Comparison of ENCODE assay signal across 8 mouse cellular contexts in genomic region chr11:3370928-3371598, GRCm38 (mm10). TPM values are rescaled to one million over a fixed set of nuclear protein-coding genes. Genes with fewer than 3 reads are reported as not detected.
DNase-seq lines count a peak whose midpoint lies in the region; ATAC-seq lines count a peak whose summit lies in the region.

No protein-coding gene starts in this region.

- H3K27me3 ChIP-seq in heart, embryonic 14.5 days (ENCODE audit: control insufficient read depth, insufficient read depth, low read length): no peaks in the 10 kb centered on the region
- H3K27me3 ChIP-seq in liver, embryonic 12.5 days (replicated peaks): no peaks in the 10 kb centered on the region
- H3K27me3 ChIP-seq in stomach, embryonic 15.5 days (replicated peaks): no peaks in the 10 kb centered on the region

- WGBS in heart, embryonic 14.5 days: 2% methylated on average over 27 of the region's 27 CpGs
- WGBS in liver, embryonic 12.5 days (ENCODE audit: insufficient replicate concordance): 15% methylated on average over 27 of the region's 27 CpGs
- 4% methylated on average over 27 of the region's 27 CpGs for WGBS in stomach, embryonic 15.5 days

- peak overlapping the region; percentile 46 to 84 for H3K27ac ChIP-seq in heart, embryonic 14.5 days (replicated peaks in 1 of 2; ENCODE audit: control insufficient read depth in 1 of 2, insufficient read depth in 1 of 2, low read depth in 2 of 2, low read length in 2 of 2)
- 0 out of 2 replicates have a peak overlapping the region, but pooled peaks have one; percentile 31 for H3K27ac ChIP-seq in liver, embryonic 12.5 days
- peak overlapping the region; percentile 60 for H3K27ac ChIP-seq in stomach, embryonic 15.5 days

- ATAC-seq in heart, embryonic 14.5 days (ENCODE audit: insufficient number of reproducible peaks, insufficient read depth, low FRiP score, low read depth): peak; percentile 90
- ATAC-seq in liver, embryonic 12.5 days: peak; percentile 84
- peak; percentile 87 for ATAC-seq in stomach, embryonic 15.5 days (ENCODE audit: insufficient read depth, low FRiP score, low read depth)

- peak overlapping the region; percentile 73 for H3K9ac ChIP-seq in heart, embryonic 14.5 days (ENCODE audit: low read length)
- peak overlapping the region; percentile 63 for H3K9ac ChIP-seq in liver, embryonic 12.5 days
- H3K9ac ChIP-seq in stomach, embryonic 15.5 days: peak overlapping the region; percentile 61; the same call in 1 of the 2 replicates

- peak overlapping the region; percentile 70 for H3K4me2 ChIP-seq in heart, embryonic 14.5 days (ENCODE audit: low read length)
- peak overlapping the region; percentile 77 for H3K4me2 ChIP-seq in liver, embryonic 12.5 days
- H3K4me2 ChIP-seq in stomach, embryonic 15.5 days: peak overlapping the region; percentile 90

- peaks cover 42 to 64% of the 10 kb centered on the region in 2 experiments for H3K4me1 ChIP-seq in heart, embryonic 14.5 days (ENCODE audit: control insufficient read depth in 2 of 2, insufficient read depth in 2 of 2, low read length in 2 of 2)
- peaks cover 35% of the 10 kb centered on the region for H3K4me1 ChIP-seq in liver, embryonic 12.5 days
- peaks cover 41% of the 10 kb centered on the region for H3K4me1 ChIP-seq in stomach, embryonic 15.5 days

- H3K9me3 ChIP-seq in heart, embryonic 14.5 days (ENCODE audit: control insufficient read depth, low read length): no peaks in the 10 kb centered on the region
- H3K9me3 ChIP-seq in liver, embryonic 12.5 days (replicated peaks): no peaks in the 10 kb centered on the region
- no peaks in the 10 kb centered on the region for H3K9me3 ChIP-seq in stomach, embryonic 15.5 days

- H3K4me3 ChIP-seq in heart, embryonic 14.5 days (ENCODE audit: control insufficient read depth in 1 of 2, insufficient read depth in 1 of 2, low read depth in 1 of 2, low read length in 2 of 2): peak overlapping the region; percentile 47 to 59
- H3K4me3 ChIP-seq in liver, embryonic 12.5 days: peak overlapping the region; percentile 51
- H3K4me3 ChIP-seq in stomach, embryonic 15.5 days (replicated peaks): peak overlapping the region; percentile 52

- H3K36me3 ChIP-seq in heart, embryonic 14.5 days (ENCODE audit: control insufficient read depth, insufficient read depth, low read length): peaks cover 2% of the 10 kb centered on the region; the same call in 1 of the 2 replicates
- H3K36me3 ChIP-seq in liver, embryonic 12.5 days: no peaks in the 10 kb centered on the region
- H3K36me3 ChIP-seq in stomach, embryonic 15.5 days: no peaks in the 10 kb centered on the region

- DNase-seq in CD4-positive, CD25-positive, alpha-beta regulatory T cell, adult 2 months (ENCODE audit: low read depth, low spot score): peak; percentile 71
- DNase-seq in c-Kit-positive CD71-negative TER-119-negative erythroid progenitor cells, embryonic 14.5 days (ENCODE audit: low read depth): peak; percentile 74
- DNase-seq in fibroblast of lung, adult 2 months (ENCODE audit: low read depth): peak; percentile 81
- DNase-seq in kidney, postnatal 10 days: peak; percentile 88
- DNase-seq in natural killer cell, adult 2 months (ENCODE audit: low spot score in 2 of 2): peak; percentile 31 to 41

RNA-seq across cellular contexts. Expression of gene Limk2, which starts 37.9 kb away (rescaled TPM):
- 58.1 and 60.3 TPM in 2 replicates for polyA plus RNA-seq in heart, embryonic 14.5 days (2014; fragmentation: Nextera tagmentation; extraction: Ambion mirVana)
- polyA plus RNA-seq in liver, embryonic 12.5 days (2016; fragmentation: Nextera tagmentation; extraction: Ambion mirVana): 15.0 and 16.1 TPM in 2 replicates
- 70.5 and 75.9 TPM in 2 replicates for polyA plus RNA-seq in stomach, embryonic 15.5 days (2015; fragmentation: Nextera tagmentation; extraction: Ambion mirVana)

RNA-seq across cellular contexts. Expression of gene Pik3ip1, which starts 40.9 kb away (rescaled TPM):
- polyA plus RNA-seq in heart, embryonic 14.5 days (2014; fragmentation: Nextera tagmentation; extraction: Ambion mirVana): 32.2 TPM in 2 replicates
- 1.8 and 2.1 TPM in 2 replicates for polyA plus RNA-seq in liver, embryonic 12.5 days (2016; fragmentation: Nextera tagmentation; extraction: Ambion mirVana)
- 10.6 and 12.1 TPM in 2 replicates for polyA plus RNA-seq in stomach, embryonic 15.5 days (2015; fragmentation: Nextera tagmentation; extraction: Ambion mirVana)

Comparison
In these comparisons a context has a peak if more than half of its experiments do, and no peak if none do; other contexts are left out.
1. Peak in every context shown above with its lines: DNase-seq, ATAC-seq, H3K4me3 ChIP-seq and H3K27ac ChIP-seq.
2. DNase-seq: peak in every context shown above with its lines; median percentile 88 in kidney, postnatal 10 days; 81 in fibroblast of lung, adult 2 months; 74 in c-Kit-positive CD71-negative TER-119-negative erythroid progenitor cells, embryonic 14.5 days; 71 in CD4-positive, CD25-positive, alpha-beta regulatory T cell, adult 2 months; 36 in natural killer cell, adult 2 months.